Mouse (Mus musculus) heart, adult 11 months (tissue): ENCODE measurements at regions not wholly inside any gene's neighbourhood (a gene's known extent, or its start where the extent isn't known, plus 50 kb on each side); places are given as distances from the start of the nearest gene placed in this dataset.
"Not testable (repeated sequence)": the region's sequence is repeated elsewhere in the genome, so short reads cannot be mapped to it uniquely, and the experiment has no call there.

Source experiments
- DNase-seq: peaks from one replicate; pipeline ENCODE4 v3.0.0; 2022

- not testable (repeated sequence) for DNase-seq
Observed at GRCm38 (mm10) chr6:133724627-133725026, 128.9 kb downstream of the Kap start.

GRCm38 (mm10) chr6:133706712-133707111, 146.8 kb downstream of the Kap start:
- DNase-seq: not testable (repeated sequence)

GRCm38 (mm10) chr6:133701625-133702024, 151.9 kb downstream of the Kap start:
- DNase-seq: peak; percentile 88
